Mouse (Mus musculus): ENCODE data around the gene Vmn1r213. TPM values are rescaled to one million over a fixed set of nuclear protein-coding genes. Genes with fewer than 3 reads are reported as not detected.

Vmn1r213 gene
- not detected for total RNA-seq (2021)
- long read RNA-seq: 0 reads

- no peak for DNase-seq (ENCODE audit: low spot score in 2 of 2)
Observed at GRCm38 (mm10) chr13:23007356-23007755, at the start of gene Vmn1r213. TSS of gene Vmn1r213 (plus strand) at chr13:23007656.

GRCm38 (mm10) chr13:22990214-22990891 is 17.1 kb upstream of the Vmn1r213 start:
- no peak for DNase-seq (ENCODE audit: low spot score in 2 of 2)

GRCm38 (mm10) chr13:22992178-22992700 is 15.2 kb upstream of the Vmn1r213 start:
- no peak for DNase-seq (ENCODE audit: low spot score in 2 of 2)

GRCm38 (mm10) chr13:22992721-22993120 is 14.7 kb upstream of the Vmn1r213 start:
- DNase-seq (ENCODE audit: low spot score in 2 of 2): no peak

GRCm38 (mm10) chr13:23018158-23018557 is 10.7 kb downstream of the Vmn1r213 start:
- DNase-seq (ENCODE audit: low spot score in 2 of 2): no peak

- DNase-seq (ENCODE audit: low spot score in 2 of 2): no peak
Observed at GRCm38 (mm10) chr13:23024812-23025211, 17.4 kb downstream of the Vmn1r213 start.

- no peak for DNase-seq (ENCODE audit: low spot score in 2 of 2)
Observed at GRCm38 (mm10) chr13:23030118-23030517, 22.7 kb downstream of the Vmn1r213 start, which contains the start of gene Vmn1r214. TSS of gene Vmn1r214 (plus strand) at chr13:23030418.

GRCm38 (mm10) chr13:23057778-23058177 is 50.3 kb downstream of the Vmn1r213 start:
- no peak for DNase-seq (ENCODE audit: low spot score in 2 of 2)

Other genes with a start within 250 kb of the Vmn1r213 start
- gene Vmn1r208, start 230.3 kb upstream of the Vmn1r213 start, total RNA-seq (2021): not detected
- not detected for gene Vmn1r209, start 198.0 kb upstream of the Vmn1r213 start, total RNA-seq (2021)
- gene Vmn1r210, start 176.3 kb upstream of the Vmn1r213 start, total RNA-seq (2021): not detected
- not detected for gene Vmn1r211, start 150.1 kb upstream of the Vmn1r213 start, total RNA-seq (2021)
- not detected for gene Vmn1r212, start 123.5 kb upstream of the Vmn1r213 start, total RNA-seq (2021)
- gene Vmn1r214, start 22.8 kb downstream of the Vmn1r213 start, total RNA-seq (2021): not detected
- gene Vmn1r215, start 60.4 kb downstream of the Vmn1r213 start, total RNA-seq (2021): not detected
- gene Vmn1r217, start 110.6 kb downstream of the Vmn1r213 start, total RNA-seq (2021): not detected
- not detected for gene Vmn1r218, start 125.5 kb downstream of the Vmn1r213 start, total RNA-seq (2021)
- gene Vmn1r219, start 151.7 kb downstream of the Vmn1r213 start, total RNA-seq (2021): not detected
- not detected for gene Vmn1r220, start 180.3 kb downstream of the Vmn1r213 start, total RNA-seq (2021)
- gene Vmn1r221, start 206.5 kb downstream of the Vmn1r213 start, total RNA-seq (2021): not detected
- gene Vmn1r222, start 228.3 kb downstream of the Vmn1r213 start, total RNA-seq (2021): not detected
- gene Vmn1r223, start 239.5 kb downstream of the Vmn1r213 start, total RNA-seq (2021): not detected

All from layer of hippocampus, postnatal 10 days (tissue).